Mouse (Mus musculus) neural tube, embryonic 14.5 days (tissue): ENCODE measurements around the gene Atg4c. TPM values are rescaled to one million over a fixed set of nuclear protein-coding genes. Genes with fewer than 3 reads are reported as not detected.

Experiments
- ATAC-seq: fragments of 200-750 bp; cut with Nextera tagmentation; 2 replicates; pipeline ENCODE4 v1.8.0; 2017; ENCODE audit warnings: low read depth, mild to moderate bottlenecking, moderate TSS enrichment, moderate library complexity
- H3K27ac ChIP-seq: fragments of 300-500 bp; sonication (generic); 2 replicates; pipeline ENCODE4 v1.5.1; 2014; ENCODE audit warnings: low read depth, mild to moderate bottlenecking, control low read depth, low read length, moderate library complexity, mixed read lengths
- H3K27me3 ChIP-seq: fragments of 300-500 bp; sonication (generic); 2 replicates; pipeline ENCODE4 v1.6.1; 2014; ENCODE audit warnings: low read length; ENCODE audit not compliant: control insufficient read depth, insufficient read depth
- H3K36me3 ChIP-seq: fragments of 300-500 bp; sonication (generic); 2 replicates; pipeline ENCODE4 v1.6.1; 2014; ENCODE audit warnings: low read length, mixed read lengths; ENCODE audit not compliant: control insufficient read depth, insufficient read depth
- H3K4me1 ChIP-seq: fragments of 300-500 bp; sonication (generic); 2 replicates; pipeline ENCODE4 v1.6.1; 2014; ENCODE audit warnings: low read length; ENCODE audit not compliant: control insufficient read depth, insufficient read depth
- H3K4me2 ChIP-seq: fragments of 300-500 bp; sonication (generic); 2 replicates; pipeline ENCODE4 v1.6.1; 2014; ENCODE audit warnings: mild to moderate bottlenecking, low read depth, low read length, control low read depth
- H3K4me3 ChIP-seq: fragments of 300-500 bp; sonication (generic); 2 replicates; pipeline ENCODE4 v1.5.1; 2014; ENCODE audit warnings: low read depth, low read length, control low read depth, mixed read lengths
- H3K9ac ChIP-seq: fragments of 300-500 bp; sonication (generic); replicated peaks from 2 replicates; pipeline ENCODE4 v1.6.1; 2014; ENCODE audit warnings: low read depth, mild to moderate bottlenecking, control low read depth, low read length, mixed read lengths
- H3K9me3 ChIP-seq: fragments of 300-500 bp; sonication (generic); 2 replicates; pipeline ENCODE4 v1.6.1; 2016; ENCODE audit warnings: low read length; ENCODE audit not compliant: control insufficient read depth
- WGBS: fragments of 180-500 bp; shearing (Covaris S2); extraction: QIAGEN DNeasy Blood & Tissue Kit; methylation state at CpG from one replicate; pipeline ENCODE4 v1.1.7; 2014; 5-methylcytosine and 5-hydroxymethylcytosine counted together
- polyA plus RNA-seq: library from polyadenylated mRNA; unstranded; fragments of >200 nt; fragmentation: Nextera tagmentation; extraction: Ambion mirVana; gene quantifications from 2 replicates; pipeline ENCODE4 v1.2.1, GENCODE M21; 2014

Atg4c gene
- polyA plus RNA-seq, 1 experiment from 2014 or later = 21.7 TPM

DNA sequence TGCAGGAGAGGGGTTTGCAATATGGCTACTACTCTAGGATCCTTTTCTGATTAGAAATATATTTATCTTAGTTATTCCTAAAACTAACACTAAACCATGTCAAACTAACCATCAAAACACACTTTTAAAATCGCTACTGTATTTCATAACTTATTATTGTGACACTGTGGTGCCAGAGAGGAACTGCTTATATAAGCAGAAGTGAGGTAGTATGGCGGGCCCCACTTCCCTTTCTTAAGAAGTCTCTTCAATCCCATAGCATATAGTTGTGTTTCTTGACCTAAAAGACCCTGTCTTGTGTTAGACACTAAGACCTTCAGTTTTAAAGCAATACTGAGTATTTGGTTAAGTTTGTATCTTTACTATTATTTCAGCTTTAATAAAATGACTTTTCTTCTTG, 31.1 kb downstream of the Atg4c start:
- no peak overlapping the region for H3K27ac ChIP-seq
- no peaks in the 10 kb centered on the region for H3K4me1 ChIP-seq
- H3K4me2 ChIP-seq = no peak overlapping the region
- H3K27me3 ChIP-seq = no peaks in the 10 kb centered on the region
- H3K36me3 ChIP-seq = 0 out of 2 replicates have a peak, but pooled peaks cover 4% of the 10 kb centered on the region
- H3K4me3 ChIP-seq = no peak overlapping the region
- no peak overlapping the region for H3K9ac ChIP-seq
- H3K9me3 ChIP-seq = no peaks in the 10 kb centered on the region
- ATAC-seq = no peak
- WGBS = 97% methylated on average over 2 of the region's 2 CpGs

DNA sequence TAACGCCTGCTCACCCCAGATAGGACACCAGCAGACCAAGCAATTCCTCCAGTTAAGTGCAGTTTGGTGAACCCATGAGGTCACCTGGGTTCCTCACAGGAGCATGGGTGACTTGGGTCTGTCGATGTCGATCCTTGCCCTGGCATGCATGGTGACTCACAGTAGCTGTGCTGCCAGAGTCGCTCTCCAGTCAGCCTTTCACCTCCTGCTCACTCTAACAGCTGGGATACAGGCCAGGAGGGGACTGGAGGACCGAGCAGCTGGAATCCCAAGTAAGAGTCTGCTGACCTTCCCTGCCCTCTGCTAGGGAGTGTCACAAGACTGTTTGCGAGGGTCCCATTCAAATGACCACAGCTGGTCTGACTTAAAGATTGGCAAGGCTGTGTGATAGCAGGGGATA, 33.5 kb downstream of the Atg4c start:
- Histone ChIP-seq H3K4me1 (no peaks in the 10 kb centered on the region), H3K9ac (no peak overlapping the region)
- no peak for ATAC-seq

DNA sequence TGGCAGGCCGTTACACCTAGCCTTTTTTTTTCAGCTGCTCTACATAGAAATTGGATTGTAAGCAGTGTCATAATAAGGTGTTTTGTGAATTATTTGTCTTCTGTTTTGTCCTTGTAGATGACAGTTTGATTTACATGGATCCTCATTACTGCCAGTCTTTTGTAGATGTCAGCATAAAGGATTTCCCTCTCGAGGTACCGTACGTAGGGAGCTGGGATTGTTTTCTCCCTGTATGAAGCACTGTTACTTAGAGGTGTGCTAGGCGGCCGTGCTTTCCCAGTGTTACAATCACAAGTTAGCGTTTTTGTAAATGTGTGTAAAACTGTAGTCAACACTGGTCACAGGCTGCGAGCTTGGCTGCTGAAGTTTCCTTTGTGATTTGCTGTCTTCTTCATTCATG, 35.6 kb downstream of the Atg4c start:
- no peaks in the 10 kb centered on the region for H3K27me3 ChIP-seq
- 77% methylated on average over 8 of the region's 8 CpGs for WGBS
- no peak overlapping the region for H3K4me3 ChIP-seq
- no peak overlapping the region for H3K9ac ChIP-seq
- no peaks in the 10 kb centered on the region for H3K4me1 ChIP-seq
- no peak for ATAC-seq
- no peaks in the 10 kb centered on the region for H3K36me3 ChIP-seq
- H3K9me3 ChIP-seq = no peaks in the 10 kb centered on the region
- no peak overlapping the region for H3K4me2 ChIP-seq
- H3K27ac ChIP-seq = no peak overlapping the region

More for the DNA sequence above, 33.5 kb downstream of the Atg4c start:
- H3K36me3 ChIP-seq = no peaks in the 10 kb centered on the region
- H3K4me2 ChIP-seq = no peak overlapping the region
- 79% methylated on average over 6 of the region's 6 CpGs for WGBS
- H3K27me3 ChIP-seq = no peaks in the 10 kb centered on the region
- no peak overlapping the region for H3K4me3 ChIP-seq
- H3K27ac ChIP-seq = no peak overlapping the region
- no peaks in the 10 kb centered on the region for H3K9me3 ChIP-seq

DNA sequence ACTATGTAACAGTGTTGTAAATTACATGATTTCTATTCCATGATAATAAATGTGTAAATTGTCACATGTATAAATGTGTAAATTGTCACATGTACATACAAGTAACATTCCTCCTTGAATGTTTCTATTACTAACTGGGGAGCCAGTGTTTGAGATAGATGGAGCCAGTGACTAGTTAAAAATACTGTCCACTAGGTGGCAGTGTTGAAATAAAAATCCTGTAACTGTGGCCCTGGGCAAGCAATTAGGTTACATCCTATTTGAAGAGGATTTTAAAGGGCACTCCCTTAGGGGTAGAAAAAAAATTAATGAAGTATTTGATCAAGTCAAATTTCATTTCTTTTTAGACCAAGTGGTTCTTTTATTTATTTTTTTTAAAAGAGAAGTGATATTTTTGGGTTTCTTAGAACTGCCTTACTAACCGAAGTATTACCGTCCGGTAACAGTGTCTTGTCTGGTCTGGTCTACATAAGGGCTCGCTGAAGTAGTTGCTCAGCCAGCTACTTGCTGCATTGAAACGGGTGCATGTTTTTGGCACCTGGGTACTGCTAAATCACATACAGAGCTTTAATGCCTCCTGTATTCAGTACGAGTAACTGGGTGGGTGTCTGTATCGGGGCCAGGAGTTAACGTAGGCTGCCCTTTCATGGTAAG, 41.6 kb downstream of the Atg4c start:
- ATAC-seq = peak; percentile 74
- H3K9ac ChIP-seq = no peak overlapping the region
- WGBS = 86% methylated on average over 8 of the region's 8 CpGs

DNA sequence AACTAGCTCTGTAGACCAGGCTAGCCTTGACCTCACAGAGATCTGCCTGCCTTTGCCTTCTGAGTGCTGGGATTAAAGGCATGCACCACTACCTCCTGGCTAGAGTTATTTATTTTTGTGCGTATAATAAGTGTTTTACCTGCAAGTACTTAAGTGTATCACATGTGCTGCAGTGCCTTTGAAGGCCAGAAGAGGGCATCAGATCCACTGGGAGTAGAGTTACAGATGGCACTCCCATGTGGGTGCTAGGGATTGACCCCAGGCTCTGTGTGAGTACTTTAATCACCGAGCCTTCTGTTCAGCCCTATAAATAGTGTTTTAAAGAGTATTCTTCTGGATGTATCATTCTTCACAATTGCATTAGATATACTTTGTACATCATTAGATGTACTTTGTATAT, 44.6 kb downstream of the Atg4c start:
- 87% methylated on average over 2 of the region's 2 CpGs for WGBS
- ATAC-seq = no peak

More for the DNA sequence above, 41.6 kb downstream of the Atg4c start:
- Histone ChIP-seq H3K9me3 (no peaks in the 10 kb centered on the region), H3K27ac (no peak overlapping the region), H3K4me1 (no peaks in the 10 kb centered on the region), H3K4me2 (no peak overlapping the region), H3K36me3 (no peaks in the 10 kb centered on the region), H3K4me3 (no peak overlapping the region), H3K27me3 (no peaks in the 10 kb centered on the region)

DNA sequence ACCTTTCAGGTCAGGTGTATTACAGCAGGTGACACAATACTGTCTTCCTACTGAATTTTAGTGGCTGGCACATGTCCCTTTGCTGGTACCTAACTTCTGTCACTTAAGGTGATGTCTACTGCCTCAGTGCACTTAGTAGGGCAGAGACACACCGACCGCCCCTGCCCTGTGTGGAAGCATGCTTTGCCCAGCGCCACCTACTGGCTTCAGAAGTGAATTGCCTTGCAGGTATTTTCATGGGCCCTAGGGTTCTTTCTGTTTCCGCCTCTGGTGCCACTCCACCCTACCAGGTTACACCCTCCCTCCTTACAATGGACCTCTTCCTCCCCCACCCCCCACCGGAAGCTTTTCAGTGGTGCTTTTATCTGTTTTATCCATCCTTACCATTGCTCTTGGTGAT, 47.9 kb downstream of the Atg4c start:
- no peak overlapping the region for H3K4me3 ChIP-seq
- no peaks in the 10 kb centered on the region for H3K9me3 ChIP-seq
- no peak for ATAC-seq
- H3K9ac ChIP-seq = no peak overlapping the region
- no peaks in the 10 kb centered on the region for H3K4me1 ChIP-seq
- 52% methylated on average over 5 of the region's 5 CpGs for WGBS
- no peak overlapping the region for H3K4me2 ChIP-seq
- no peaks in the 10 kb centered on the region for H3K27me3 ChIP-seq
- no peaks in the 10 kb centered on the region for H3K36me3 ChIP-seq
- no peak overlapping the region for H3K27ac ChIP-seq

More for the DNA sequence above, 44.6 kb downstream of the Atg4c start:
- Histone ChIP-seq H3K27me3 (no peaks in the 10 kb centered on the region), H3K27ac (no peak overlapping the region), H3K36me3 (no peaks in the 10 kb centered on the region), H3K9me3 (no peaks in the 10 kb centered on the region), H3K4me3 (no peak overlapping the region), H3K9ac (no peak overlapping the region), H3K4me2 (no peak overlapping the region), H3K4me1 (no peaks in the 10 kb centered on the region)

DNA sequence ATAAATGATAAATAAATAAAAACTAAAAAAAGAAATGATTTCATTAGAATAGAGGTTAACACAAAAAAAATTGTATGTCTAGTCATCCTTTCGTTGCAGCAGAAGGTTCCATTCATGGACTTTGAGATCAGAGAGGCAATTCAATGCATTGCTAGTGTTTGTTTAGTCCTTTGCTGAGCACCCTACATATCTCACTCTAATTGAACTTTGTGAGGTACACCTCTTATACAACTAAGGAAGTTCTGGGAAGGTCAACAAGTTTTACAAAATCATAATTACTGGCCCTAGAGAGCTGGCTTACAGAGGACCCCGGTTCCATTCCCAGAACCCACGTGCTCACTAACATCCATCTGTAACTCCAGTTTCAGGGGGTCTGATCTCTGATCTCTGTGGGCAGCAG, 55.6 kb downstream of the Atg4c start:
- Histone ChIP-seq H3K27ac (no peak overlapping the region), H3K27me3 (no peaks in the 10 kb centered on the region), H3K9me3 (no peaks in the 10 kb centered on the region), H3K4me3 (no peak overlapping the region), H3K4me2 (no peak overlapping the region), H3K36me3 (no peaks in the 10 kb centered on the region), H3K9ac (no peak overlapping the region), H3K4me1 (no peaks in the 10 kb centered on the region)
- no peak for ATAC-seq
- 93% methylated on average over 3 of the region's 3 CpGs for WGBS

DNA sequence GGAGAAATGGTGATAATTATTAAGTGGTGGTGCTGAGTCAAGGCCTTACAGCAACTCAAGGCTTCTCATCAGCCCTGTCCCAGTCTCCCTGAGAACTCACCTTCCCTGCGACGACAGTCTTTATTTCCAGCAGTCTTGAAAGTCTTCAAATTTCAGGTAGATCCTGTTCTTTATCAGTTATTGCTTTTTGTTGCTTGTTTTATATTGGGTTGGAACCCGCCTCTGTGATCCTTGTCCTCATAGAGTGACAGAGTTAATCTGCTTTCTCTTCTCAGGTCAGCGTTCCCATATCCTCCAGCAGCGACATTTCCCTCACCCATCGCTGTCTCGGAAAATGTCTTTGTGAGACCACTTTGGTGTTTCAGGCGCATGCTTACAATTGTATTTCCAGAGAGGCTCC, 56.1 kb downstream of the Atg4c start:
- Histone ChIP-seq H3K36me3 (no peaks in the 10 kb centered on the region), H3K27me3 (no peaks in the 10 kb centered on the region), H3K4me3 (no peak overlapping the region), H3K4me2 (no peak overlapping the region), H3K4me1 (no peaks in the 10 kb centered on the region), H3K9me3 (no peaks in the 10 kb centered on the region), H3K9ac (no peak overlapping the region), H3K27ac (no peak overlapping the region)
- no peak for ATAC-seq
- 93% methylated on average over 8 of the region's 8 CpGs for WGBS

DNA sequence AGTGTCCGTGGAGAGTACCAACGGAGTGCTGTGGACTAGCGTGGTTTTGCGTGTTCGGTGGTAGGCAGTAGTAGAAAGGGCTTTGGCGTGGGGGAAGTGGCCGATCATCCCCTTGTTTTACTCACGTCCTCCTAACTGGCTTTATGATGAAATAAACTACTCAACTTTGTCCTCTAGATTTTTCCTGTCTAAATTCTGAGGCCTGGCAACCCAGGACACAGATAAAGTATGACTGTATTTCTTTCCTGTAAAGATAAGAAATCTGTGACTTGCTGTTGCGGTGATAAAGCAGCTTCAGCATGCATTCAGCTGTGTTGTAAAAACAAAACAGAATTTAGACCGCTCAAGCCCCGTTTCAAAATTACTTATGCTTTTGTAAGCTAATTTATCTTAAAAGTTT, 59.2 kb downstream of the Atg4c start:
- Histone ChIP-seq H3K27ac (no peak overlapping the region), H3K9me3 (no peaks in the 10 kb centered on the region), H3K36me3 (no peaks in the 10 kb centered on the region), H3K4me2 (no peak overlapping the region), H3K27me3 (no peaks in the 10 kb centered on the region), H3K4me1 (no peaks in the 10 kb centered on the region), H3K9ac (no peak overlapping the region), H3K4me3 (no peak overlapping the region)
- 92% methylated on average over 11 of the region's 11 CpGs for WGBS
- ATAC-seq = no peak
